Mouse (Mus musculus) right cerebral cortex, postnatal 25 days (tissue): ENCODE data around the gene Heg1.

Source experiments
- DNase-seq: peaks from one replicate; pipeline ENCODE4 v3.0.0; 2022

Heg1 gene

GRCm38 (mm10) chr16:33746074-33746676 lies 62.0 kb downstream of the Heg1 start:
- DNase-seq = no peak

- DNase-seq = no peak
Measured at GRCm38 (mm10) chr16:33747346-33747954, 63.3 kb downstream of the Heg1 start.

GRCm38 (mm10) chr16:33747994-33748393 lies 63.8 kb downstream of the Heg1 start:
- no peak for DNase-seq

GRCm38 (mm10) chr16:33751152-33751551 lies 67.0 kb downstream of the Heg1 start:
- no peak for DNase-seq

- DNase-seq = no peak
Measured at GRCm38 (mm10) chr16:33751590-33751989, 67.4 kb downstream of the Heg1 start.

GRCm38 (mm10) chr16:33752904-33753578 lies 68.9 kb downstream of the Heg1 start:
- no peak for DNase-seq

- no peak for DNase-seq
Measured at GRCm38 (mm10) chr16:33755293-33755692, 71.1 kb downstream of the Heg1 start.

GRCm38 (mm10) chr16:33755961-33756360 lies 71.8 kb downstream of the Heg1 start:
- no peak for DNase-seq

GRCm38 (mm10) chr16:33756396-33756795 lies 72.2 kb downstream of the Heg1 start:
- DNase-seq = no peak

- no peak for DNase-seq
Measured at GRCm38 (mm10) chr16:33759207-33759606, 75.0 kb downstream of the Heg1 start.

- DNase-seq = no peak
Measured at GRCm38 (mm10) chr16:33760542-33760941, 76.4 kb downstream of the Heg1 start.

GRCm38 (mm10) chr16:33760996-33761395 lies 76.8 kb downstream of the Heg1 start:
- no peak for DNase-seq

GRCm38 (mm10) chr16:33764501-33765193 lies 80.5 kb downstream of the Heg1 start:
- no peak for DNase-seq

- DNase-seq = no peak
Measured at GRCm38 (mm10) chr16:33765477-33765876, 81.3 kb downstream of the Heg1 start.

- no peak for DNase-seq
Measured at GRCm38 (mm10) chr16:33766309-33766708, 82.1 kb downstream of the Heg1 start.

- no peak for DNase-seq
Measured at GRCm38 (mm10) chr16:33766757-33767156, 82.6 kb downstream of the Heg1 start.

- peak; percentile 14 for DNase-seq
Measured at GRCm38 (mm10) chr16:33768491-33769278, 84.5 kb downstream of the Heg1 start.

GRCm38 (mm10) chr16:33769848-33770247 lies 85.7 kb downstream of the Heg1 start:
- no peak for DNase-seq

- no peak for DNase-seq
Measured at GRCm38 (mm10) chr16:33770778-33771454, 86.7 kb downstream of the Heg1 start.

- DNase-seq = no peak
Measured at GRCm38 (mm10) chr16:33772809-33773208, 88.6 kb downstream of the Heg1 start.

GRCm38 (mm10) chr16:33774972-33775371 lies 90.8 kb downstream of the Heg1 start:
- no peak for DNase-seq

- DNase-seq = no peak
Measured at GRCm38 (mm10) chr16:33775733-33776335, 91.7 kb downstream of the Heg1 start.
